Mouse (Mus musculus): ENCODE measurements around the gene Mbl2. TPM values are rescaled to one million over a fixed set of nuclear protein-coding genes. Genes with fewer than 3 reads are reported as not detected.
A peak's percentile ranks its signal among the peaks of the same experiment; 100 is the strongest.
"Not testable (repeated sequence)": the region's sequence is repeated elsewhere in the genome, so short reads cannot be mapped to it uniquely, and the experiment has no call there.

The Mbl2 gene
- not detected for total RNA-seq (2021)
- long read RNA-seq, experiment 1 = 0 reads
- long read RNA-seq, experiment 2 = 0 reads

DNA sequence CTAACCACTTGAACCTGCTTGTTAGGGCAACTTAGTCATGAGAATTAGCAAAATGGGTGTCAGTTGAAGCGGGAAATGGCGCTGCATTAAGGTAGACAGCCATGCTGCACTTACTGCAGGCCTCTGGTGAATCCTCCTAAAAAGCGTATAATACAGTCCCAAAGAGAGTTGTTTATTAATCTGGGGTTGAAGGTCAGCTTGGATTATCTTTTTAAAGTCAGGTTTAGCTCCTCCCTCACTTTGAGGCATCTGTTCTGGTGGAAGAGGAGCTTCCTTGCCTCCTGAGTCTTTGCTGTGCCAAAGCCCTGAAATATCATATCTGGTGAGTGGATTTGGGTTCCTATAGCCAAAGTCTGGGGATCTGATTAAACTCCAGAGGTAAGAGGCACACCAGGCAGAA is at the start of gene Mbl2:
Gene Mbl2, plus strand, starts transcription at position 252 of the 400 bp plus-strand sequence.
- intact Hi-C loops (cut with DNase I) = no loop called here
- DNase-seq = no peak

DNA sequence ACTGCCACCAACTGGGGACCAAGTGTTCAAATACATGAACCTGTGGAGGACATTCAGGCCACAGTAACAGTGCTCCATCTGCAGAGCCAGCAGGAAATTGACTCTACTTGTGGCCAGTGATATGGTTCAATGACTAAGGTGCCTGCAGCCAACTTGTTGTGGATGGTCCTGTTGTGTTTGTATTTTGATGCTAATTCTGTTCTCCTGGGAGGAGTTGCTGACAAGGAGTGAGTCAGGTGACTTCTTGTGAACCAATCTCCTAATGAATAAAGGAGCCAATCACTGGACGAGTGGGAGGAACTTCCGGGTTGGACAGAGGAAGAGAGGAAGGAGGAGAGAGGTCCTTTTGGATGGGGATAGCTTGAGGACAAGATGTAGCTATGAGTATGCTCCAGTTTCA is 47.2 kb upstream of the Mbl2 start:
- DNase-seq = no peak
- intact Hi-C loops (cut with DNase I) = no loop called here

DNA sequence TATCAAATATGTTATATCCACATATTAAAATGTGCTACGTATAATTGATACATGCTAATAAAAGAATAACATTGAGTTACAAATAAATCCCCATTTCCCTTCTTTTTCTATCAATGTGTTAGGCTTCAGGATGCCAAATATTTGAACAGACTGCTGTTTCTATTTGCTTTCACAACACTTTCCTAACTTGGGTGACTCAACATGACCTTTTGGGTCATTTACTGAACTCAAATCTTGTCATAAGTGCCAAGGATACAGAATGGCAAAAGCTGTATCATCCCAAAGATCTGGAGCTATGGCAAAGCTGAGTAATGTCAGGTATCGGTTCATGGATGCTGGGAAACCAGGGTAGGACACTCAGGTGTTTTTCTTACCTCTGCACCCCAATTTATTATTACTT is 45.5 kb upstream of the Mbl2 start:
- intact Hi-C loops (cut with DNase I) = no loop called here
- no peak for DNase-seq

DNA sequence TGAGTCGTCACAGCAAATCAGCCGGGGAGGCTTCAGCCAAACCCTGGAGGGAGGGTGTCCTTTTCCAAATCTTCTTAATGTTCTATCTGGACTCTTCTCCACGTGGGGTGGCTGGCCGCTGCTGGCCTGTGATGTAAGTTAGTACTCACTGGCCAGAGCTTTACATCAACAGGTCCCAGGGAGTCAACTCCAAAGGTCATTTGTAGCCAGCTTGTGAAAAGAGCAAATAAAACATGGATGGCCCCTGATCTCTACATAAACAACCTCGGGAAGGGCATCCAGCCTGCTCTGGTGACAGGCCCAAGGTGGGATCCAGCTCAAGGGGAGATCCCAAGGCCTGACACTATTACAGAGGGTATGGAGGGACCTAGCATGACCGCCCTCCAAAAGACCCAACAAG is 37.7 kb upstream of the Mbl2 start:
- DNase-seq = no peak
- intact Hi-C loops (cut with DNase I) = no loop called here

DNA sequence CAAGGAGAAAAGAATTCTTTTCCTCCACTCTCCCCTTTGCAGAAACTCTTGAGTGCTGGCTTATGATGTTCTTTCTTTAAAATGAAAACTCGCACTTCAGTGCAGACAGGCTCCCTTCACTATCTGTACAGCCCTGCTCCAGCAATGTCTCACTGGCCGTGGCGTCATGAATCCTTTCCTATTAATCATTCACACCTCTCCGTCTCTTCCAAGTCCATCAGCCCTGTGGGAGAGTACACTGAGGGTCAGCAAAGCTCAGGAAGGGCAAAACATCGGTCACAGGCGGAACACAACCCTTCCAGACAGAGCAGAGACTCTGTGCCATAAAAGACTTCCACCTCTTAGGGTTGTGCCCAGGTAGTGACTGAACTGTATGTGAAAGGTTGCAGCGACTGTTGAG is 30.6 kb upstream of the Mbl2 start:
- intact Hi-C loops (cut with DNase I) = no loop called here
- no peak for DNase-seq

DNA sequence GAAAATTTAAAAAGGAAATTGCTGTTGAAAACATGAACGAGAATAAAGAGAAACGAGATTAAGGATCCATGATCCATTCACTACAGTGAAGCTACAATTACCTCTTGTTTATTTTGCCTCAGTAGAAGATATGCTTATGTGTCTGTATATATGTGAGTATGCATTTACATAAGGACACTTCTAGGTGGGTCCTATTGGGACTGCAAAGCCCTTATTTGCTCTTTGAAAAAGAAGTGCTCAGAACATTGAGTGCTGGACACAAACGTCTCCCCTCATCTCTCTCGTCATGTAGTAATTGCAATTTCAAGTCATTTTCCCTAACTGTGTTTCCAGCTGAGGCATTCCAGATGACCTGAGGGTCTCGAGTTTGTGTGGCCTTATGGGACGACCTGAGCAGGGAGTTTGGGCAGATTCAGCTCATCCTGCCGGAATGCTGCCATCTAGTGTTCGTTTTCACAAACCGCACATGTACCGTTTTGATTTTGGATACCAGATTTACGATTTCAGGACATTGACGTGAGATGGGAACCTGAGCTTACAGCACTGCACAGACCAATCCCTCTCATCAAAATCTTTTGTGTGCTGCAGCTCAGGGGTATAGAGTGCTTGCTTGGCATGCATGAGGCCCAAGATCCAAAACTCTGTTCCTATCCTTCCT is 27.5 kb upstream of the Mbl2 start:
- intact Hi-C loops (cut with DNase I) = loop anchor here (2.0 kb wide), 1 partner anchor 380 kb away; no protein-coding TSS in a partner anchor
- no peak for DNase-seq

DNA sequence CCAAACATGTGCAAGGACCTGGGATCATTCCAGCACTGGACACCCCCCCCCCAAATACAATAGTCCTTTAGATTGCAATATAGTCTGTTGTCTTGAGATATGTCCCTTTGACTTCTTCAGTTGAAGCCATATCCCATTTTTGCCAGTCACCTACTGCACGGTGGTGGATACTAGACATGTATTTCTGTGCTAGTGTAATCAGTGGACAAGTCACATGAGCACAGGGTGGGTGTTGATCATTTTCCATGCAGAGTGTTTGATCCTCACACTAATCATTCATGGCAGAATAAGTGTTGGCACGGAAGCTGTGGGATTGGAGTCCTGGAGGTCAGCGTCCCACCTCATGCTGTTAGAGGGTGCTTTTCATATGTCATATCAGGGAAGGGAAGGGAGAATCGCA is 26.9 kb upstream of the Mbl2 start:
- DNase-seq = no peak
- intact Hi-C loops (cut with DNase I) = loop anchor here (2.0 kb wide), 1 partner anchor 381 kb away; no protein-coding TSS in a partner anchor

DNA sequence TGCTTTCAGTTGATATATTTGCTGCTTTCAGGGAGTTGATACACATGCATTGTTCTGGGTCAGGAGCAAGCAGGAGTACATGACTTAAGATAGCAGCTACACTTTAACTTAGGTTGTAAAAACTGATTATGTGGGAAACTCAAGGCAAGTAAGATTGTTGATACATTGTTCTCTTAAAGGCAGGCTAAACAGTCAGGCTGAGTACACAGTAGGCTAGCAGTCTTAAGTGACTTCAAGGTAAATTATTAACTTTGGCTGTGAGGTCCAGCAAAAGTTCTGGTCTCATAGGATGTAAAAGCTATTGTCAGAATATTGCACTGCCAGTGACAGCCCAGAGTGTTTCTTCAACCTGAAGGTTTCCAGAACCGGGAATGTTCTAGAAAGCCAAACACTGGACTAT is 25.8 kb upstream of the Mbl2 start:
- intact Hi-C loops (cut with DNase I) = no loop called here
- DNase-seq = no peak

DNA sequence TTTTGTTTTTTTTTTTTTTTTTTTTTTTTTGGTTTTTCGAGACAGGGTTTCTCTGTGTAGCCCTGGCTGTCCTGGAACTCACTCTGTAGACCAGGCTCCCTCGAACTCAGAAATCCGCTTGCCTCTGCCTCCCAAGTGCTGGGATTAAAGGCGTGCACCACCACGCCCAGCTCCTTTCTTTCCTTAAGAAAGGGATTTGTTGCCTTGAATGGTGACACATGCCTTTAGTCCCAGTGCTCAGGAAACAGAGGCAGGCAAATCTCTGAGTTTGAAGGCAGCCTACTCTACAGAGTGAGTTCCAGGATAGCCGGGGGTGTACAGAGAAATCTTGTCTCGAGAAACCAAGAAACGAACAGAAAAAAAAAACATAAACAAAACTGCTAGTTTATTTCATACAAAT is 23.7 kb upstream of the Mbl2 start:
- intact Hi-C loops (cut with DNase I); DNase-seq: not testable (repeated sequence)

DNA sequence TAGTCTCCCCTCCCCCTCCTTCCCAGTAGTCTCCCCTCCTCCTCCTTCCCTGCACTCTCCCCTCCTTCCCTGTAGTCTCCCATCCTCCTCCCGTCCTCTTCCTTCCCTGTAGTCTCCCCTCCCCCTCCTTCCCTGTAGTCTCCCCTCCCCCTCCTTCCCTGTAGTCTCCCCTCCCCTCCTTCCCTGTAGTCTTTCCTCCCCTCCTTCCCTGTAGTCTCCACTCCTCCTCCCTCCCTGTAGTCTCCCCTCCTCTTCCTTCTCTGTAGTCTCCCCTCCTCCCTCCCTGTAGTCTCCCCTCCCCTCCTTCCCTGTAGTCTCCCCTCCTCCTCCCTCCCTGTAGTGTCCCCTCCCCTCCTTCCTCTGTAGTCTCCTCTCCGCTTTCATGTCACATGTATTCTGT is 18.7 kb upstream of the Mbl2 start:
- intact Hi-C loops (cut with DNase I) = no loop called here

DNA sequence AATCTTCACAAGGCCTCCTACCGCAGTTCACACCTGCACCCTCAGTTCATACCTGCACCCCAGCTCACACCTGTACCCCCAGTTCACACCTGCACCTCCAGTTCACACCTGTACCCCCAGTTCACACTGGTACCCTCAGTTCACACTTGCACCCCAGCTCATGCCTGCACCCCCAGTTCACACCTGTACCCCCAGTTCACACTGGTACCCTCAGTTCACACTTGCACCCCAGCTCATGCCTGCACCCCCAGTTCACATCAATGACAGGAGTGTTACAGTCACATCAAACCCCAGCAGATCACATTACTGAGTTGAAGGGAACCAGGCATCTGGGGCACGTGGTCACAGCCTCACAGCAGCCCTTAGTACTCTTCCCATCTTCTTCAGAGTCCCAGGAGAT is 17.0 kb upstream of the Mbl2 start:
- intact Hi-C loops (cut with DNase I); DNase-seq: not testable (repeated sequence)

More for the DNA sequence above, 18.7 kb upstream of the Mbl2 start:
- no peak for DNase-seq

DNA sequence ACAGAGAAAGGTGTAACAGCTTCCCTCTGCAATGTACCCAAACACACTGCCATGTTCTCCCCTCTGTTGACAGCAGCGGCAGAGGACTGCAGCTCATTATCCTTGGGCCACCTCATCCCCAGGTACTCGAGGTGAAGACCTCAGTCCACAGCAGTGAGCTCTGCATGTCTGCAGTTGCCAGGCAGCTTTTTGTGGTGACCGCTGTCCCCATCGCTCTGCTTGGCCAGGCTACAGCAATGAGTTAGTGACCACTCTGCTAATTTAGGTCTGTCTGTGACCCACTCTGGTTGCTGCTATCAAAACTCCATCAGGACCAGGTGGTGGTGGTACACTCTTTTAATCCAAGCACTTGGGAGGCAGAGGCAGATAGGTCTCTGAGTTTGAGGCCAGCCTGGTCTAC is 16.6 kb upstream of the Mbl2 start:
- DNase-seq = no peak
- intact Hi-C loops (cut with DNase I) = no loop called here

DNA sequence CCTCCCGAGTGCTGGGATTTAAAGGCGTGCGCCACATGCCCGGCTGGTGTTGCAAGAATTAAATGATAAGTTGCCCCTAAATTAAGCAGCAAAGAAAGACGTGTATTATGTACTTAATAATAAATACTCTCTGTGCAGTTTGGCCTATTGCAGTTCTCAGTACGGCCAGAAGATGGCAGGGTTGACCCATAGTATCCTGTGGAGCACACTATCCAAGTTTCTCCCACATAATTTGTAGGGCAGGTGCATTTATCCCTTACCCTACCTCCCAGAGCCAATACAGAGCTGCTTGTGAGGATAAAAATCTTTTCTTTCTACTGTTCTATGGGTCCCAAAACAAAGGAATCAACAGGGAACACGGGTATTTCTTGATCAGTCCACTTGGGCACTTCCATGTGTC is 15.4 kb upstream of the Mbl2 start:
- intact Hi-C loops (cut with DNase I) = no loop called here
- DNase-seq = peak in 1 of 2 experiments; percentile 19

DNA sequence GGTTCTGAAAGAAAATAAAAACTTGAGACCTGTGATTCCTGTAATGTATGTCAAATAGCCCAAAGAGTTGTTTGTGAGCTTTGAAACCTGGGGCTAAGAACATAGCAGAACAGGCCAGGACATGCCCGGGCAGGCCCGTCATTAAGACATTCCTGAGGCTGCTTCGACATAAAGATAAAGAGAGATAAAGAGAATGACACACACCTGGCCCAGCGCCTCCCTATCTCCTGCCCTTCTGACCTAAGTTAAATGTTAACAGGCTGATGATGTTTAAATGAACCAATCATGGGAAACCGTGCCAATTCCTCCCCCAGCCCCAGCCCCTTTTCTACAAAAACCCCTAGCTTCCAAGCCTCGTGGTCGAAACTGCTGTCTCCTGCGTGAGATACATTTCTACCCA is 10.1 kb upstream of the Mbl2 start:
- intact Hi-C loops (cut with DNase I); DNase-seq: not testable (repeated sequence)

DNA sequence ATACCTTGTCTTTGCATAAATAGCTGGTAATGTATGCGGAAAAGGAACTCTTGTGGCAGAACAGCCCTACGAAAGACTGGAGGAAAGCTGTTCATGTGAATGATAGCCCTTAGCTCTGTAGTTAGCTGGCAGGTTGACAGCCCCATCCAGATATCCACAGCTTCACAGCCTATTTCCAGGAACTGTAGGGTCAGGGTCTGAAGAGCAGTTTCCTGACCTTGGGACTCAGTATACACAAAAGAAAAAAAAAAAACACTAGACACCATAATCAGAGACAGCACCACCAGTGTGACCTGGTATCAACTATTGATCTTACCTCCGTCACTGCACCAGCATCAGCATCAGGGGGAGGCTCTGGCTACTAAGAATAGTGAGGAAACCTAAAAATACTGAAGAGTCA is 3.3 kb upstream of the Mbl2 start:
- DNase-seq = no peak
- intact Hi-C loops (cut with DNase I) = no loop called here

DNA sequence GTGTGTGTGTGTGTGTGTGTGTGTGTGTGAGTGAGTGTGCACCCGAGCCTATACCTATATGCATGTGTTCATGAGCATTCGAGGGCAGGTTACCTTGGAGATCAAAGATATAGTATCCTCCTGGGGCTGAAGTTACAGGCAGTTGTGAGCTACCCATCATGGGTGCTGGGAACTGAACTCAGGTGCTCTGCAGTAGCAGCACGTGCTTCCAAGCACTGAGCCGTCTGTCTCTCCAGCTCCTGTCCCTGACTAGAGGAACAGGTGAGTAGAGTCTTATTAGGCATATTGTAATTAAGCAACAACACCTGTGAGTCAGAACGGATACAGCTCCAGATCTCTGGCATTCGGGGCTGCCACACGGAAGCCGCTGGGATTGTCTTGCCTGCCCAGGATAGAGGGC is 1.7 kb downstream of the Mbl2 start:
- intact Hi-C loops (cut with DNase I) = no loop called here
- DNase-seq = no peak

DNA sequence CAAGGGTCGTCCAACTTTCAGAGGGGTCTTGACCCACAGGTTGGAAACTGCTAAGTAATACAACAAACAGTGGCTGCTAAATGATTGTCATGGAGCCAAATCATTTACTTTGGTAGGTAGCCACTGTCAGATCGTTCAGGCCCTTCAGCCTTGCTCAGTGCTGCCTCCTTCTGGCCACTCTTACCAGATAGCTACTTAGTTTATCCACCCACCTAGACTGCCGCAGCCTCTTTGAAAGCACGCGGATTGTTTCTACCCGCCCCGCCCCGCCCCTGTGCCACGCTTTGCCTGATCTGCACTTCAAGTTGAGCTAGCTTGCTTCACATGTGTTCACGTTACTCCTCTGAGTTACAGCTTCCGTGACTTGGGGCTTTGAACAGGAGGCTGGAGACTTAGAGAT is 14.6 kb downstream of the Mbl2 start:
- DNase-seq = no peak
- intact Hi-C loops (cut with DNase I) = no loop called here

DNA sequence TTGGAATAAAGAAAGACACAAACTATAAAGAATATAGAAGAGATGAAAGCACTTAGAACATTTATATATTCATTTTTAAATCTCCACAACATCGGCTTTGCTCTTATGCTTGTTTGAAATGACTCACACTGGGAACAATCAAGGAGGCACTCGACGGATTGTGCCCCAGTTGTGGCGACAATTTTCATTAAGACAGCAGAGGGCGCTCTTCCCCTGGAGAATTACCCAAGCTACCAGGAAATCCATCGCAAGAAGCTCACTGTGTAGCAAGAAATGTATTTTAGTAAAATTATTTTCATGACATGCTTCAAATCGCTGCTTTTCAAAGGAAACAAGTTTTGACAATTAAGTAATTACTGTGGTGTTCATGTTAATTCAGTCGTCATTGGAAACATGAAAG is 16.1 kb downstream of the Mbl2 start:
- no peak for DNase-seq
- intact Hi-C loops (cut with DNase I) = loop anchor here (2.0 kb wide), 1 partner anchor 306 kb away; no protein-coding TSS in a partner anchor

DNA sequence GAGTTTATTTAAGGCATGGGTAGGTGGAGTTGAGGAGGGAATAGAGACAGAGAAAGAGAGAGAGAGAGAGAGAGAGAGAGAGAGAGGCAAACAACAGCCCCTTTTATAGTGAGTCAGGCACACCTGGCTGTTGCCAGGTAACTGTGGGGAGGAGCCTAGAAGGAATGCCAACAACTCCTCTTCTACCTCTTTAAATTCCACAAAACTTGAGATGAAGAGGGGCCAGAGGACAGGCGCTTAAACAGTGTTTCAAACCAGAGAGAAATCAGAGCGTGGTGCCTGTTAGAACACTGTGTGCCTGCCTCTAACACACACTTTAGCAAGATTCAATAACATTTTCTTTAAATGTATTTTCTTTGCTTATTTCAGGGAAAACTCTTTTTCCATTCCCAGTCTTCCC is 19.5 kb downstream of the Mbl2 start:
- intact Hi-C loops (cut with DNase I) = no loop called here

DNA sequence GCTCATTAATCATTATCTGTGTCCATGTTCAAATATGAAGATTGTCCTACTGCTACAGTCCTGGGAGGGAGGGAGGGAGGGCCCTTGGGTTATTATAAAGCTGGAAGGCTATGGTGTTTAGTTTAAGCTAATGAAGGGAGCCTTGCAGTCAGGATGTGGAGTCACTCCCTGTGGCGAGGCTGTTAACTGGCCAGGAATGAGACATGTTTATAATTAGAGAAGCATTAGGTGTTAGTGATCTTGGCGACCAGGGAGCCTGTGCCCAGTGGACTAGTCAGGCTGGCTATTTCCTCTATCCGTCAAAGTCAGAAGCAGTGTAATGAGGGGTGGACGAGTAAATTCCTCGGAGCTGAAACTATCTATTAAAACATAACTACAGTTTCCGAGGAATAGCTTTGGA is 23.6 kb downstream of the Mbl2 start:
- no peak for DNase-seq
- intact Hi-C loops (cut with DNase I) = no loop called here

More for the DNA sequence above, 19.5 kb downstream of the Mbl2 start:
- DNase-seq = no peak

DNA sequence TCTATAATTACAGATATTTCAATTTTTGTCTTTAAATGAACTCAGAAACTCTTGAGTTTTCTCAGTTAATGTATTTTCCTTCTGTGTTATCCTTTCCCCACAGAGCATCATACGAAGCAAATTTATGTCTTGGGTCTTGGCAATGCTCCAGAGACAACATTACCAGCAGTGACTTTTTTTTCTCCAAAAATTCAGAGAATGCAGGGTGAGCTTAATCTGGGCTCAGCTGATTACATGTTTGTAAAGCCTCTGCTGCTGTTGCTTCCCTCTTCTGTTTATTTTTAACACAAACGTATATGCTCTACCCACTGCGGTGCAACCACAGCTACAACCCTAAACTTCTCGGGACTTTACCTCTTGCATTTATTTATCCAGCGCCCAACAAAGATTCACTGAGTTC is 48.4 kb downstream of the Mbl2 start:
- intact Hi-C loops (cut with DNase I) = no loop called here

DNA sequence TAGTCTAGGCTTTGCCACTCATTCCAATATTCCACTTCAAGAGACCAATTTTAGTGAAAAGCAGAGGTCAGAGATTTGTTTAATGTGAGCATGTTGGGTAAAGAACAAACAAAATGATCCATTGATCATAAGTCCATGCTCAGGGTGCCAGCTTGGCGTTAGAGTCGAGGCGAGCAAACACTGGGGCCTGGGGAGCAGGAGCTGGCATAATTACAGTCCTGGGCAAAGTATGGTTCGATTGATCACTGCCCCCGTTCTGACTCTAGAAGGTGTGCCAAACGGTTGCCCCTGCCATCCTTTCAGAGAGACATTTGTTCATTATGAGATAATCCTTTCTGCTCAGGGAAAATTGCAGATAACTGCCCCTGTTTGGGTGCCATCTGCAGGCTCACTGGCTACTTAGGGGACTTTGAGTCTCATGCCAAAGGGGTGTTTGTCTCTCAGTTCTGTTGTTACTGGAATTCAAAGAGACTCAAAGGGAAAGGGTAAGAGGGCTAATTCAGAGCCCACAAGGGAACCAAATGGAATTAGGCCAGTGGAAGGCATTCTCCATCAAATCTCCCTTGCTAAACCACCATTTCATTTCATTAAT is 55.3 kb downstream of the Mbl2 start:
- intact Hi-C loops (cut with DNase I) = no loop called here
- DNase-seq = no peak

More for the DNA sequence above, 48.4 kb downstream of the Mbl2 start:
- no peak for DNase-seq
